Mouse (Mus musculus): ENCODE results near the gene Rala.

DNA sequence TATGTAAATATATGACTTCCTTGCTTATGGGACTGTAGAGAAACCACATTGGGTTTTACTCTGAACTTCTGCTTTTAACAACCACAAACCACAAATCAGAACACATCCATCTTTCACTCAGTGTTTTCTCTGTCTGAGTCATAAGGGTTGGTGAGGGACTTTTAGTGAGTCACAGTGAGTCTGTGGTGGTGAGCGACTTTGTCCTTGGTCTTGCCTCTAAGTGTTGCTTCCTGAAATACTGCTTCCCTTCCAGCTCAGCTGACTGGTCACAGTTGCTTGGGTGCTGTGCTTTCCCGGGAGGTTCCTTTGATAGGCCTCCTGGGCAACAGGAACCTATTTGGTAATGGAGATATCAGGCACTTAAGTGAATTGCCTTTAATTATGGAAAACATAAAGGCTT lies 31.9 kb upstream of the Rala start:
- TF ChIP-seq EP300 (IDR thresholded peaks at IDR 0.05; ENCODE audit: low read length) = peak; percentile 99
- no peak for TF ChIP-seq ZC3H11A (IDR thresholded peaks at IDR 0.05; ENCODE audit: low read depth, low read length)
- TF ChIP-seq CTCF (conservative IDR thresholded peaks at IDR 0.05 in 1 of 2, IDR thresholded peaks at IDR 0.05 in 1 of 2; ENCODE audit: low read depth in 2 of 2, low read length in 2 of 2) = no peak
- TF ChIP-seq ETS1 (conservative IDR thresholded peaks at IDR 0.05; ENCODE audit: low read depth, low read length) = peak; percentile 98
- TF ChIP-seq GABPA (IDR thresholded peaks at IDR 0.05; ENCODE audit: insufficient replicate concordance, low read depth, low read length) = no peak
- TF ChIP-seq USF1 (IDR thresholded peaks at IDR 0.05; ENCODE audit: low read depth, low read length) = no peak
- TF ChIP-seq MEF2A (IDR thresholded peaks at IDR 0.05; ENCODE audit: borderline replicate concordance, low read depth, low read length) = peak; percentile 92
- TF ChIP-seq RAD21 (IDR thresholded peaks at IDR 0.05; ENCODE audit: low read depth, low read length) = no peak
- no peak for TF ChIP-seq POLR2A (IDR thresholded peaks at IDR 0.05; ENCODE audit: low read depth, low read length)
- peak; percentile 100 for TF ChIP-seq RCOR1 (conservative IDR thresholded peaks at IDR 0.05; ENCODE audit: low read depth, low read length)
- TF ChIP-seq ELF1 (IDR thresholded peaks at IDR 0.05; ENCODE audit: low read depth, low read length) = peak; percentile 53; the same call in 1 of the 2 replicates
- no peak for TF ChIP-seq POLR2AphosphoS2 (IDR thresholded peaks at IDR 0.05; ENCODE audit: low read depth, low read length)
- peak; percentile 65; the same call in 1 of the 2 replicates for TF ChIP-seq MXI1 (IDR thresholded peaks at IDR 0.05; ENCODE audit: low read depth, low read length)

Data from CH12.LX (cell line).